Mouse (Mus musculus): ENCODE data around the gene 9430038I01Rik. TPM values are rescaled to one million over a fixed set of nuclear protein-coding genes. Genes with fewer than 3 reads are reported as not detected.

9430038I01Rik gene
- polyA plus RNA-seq, 1 experiment from 2014 or later = 29.4 TPM

- 68% methylated on average over 4 of the region's 4 CpGs for WGBS
- H3K4me1 ChIP-seq (ENCODE audit: control insufficient read depth, insufficient read depth, low read length) = no peaks in the 10 kb centered on the region
- no peak overlapping the region for H3K9ac ChIP-seq (ENCODE audit: low read depth, low read length)
- no peaks in the 10 kb centered on the region for H3K27me3 ChIP-seq (ENCODE audit: control insufficient read depth, insufficient read depth, low read length)
- H3K36me3 ChIP-seq (ENCODE audit: control insufficient read depth, insufficient read depth, low read length) = no peaks in the 10 kb centered on the region
- H3K27ac ChIP-seq (ENCODE audit: low read depth, low read length) = no peak overlapping the region
- no peak overlapping the region for H3K4me3 ChIP-seq (ENCODE audit: low read length)
- no peak for ATAC-seq (ENCODE audit: low FRiP score, low TSS enrichment)
- no peak overlapping the region for H3K4me2 ChIP-seq (replicated peaks; ENCODE audit: low read depth, low read length)
- H3K9me3 ChIP-seq (ENCODE audit: control insufficient read depth, low read length) = no peaks in the 10 kb centered on the region
Observed at GRCm38 (mm10) chr7:137426693-137427092, 16.1 kb upstream of the 9430038I01Rik start.

- H3K27ac ChIP-seq (ENCODE audit: low read depth, low read length) = no peak overlapping the region
- no peaks in the 10 kb centered on the region for H3K4me1 ChIP-seq (ENCODE audit: control insufficient read depth, insufficient read depth, low read length)
- no peaks in the 10 kb centered on the region for H3K36me3 ChIP-seq (ENCODE audit: control insufficient read depth, insufficient read depth, low read length)
- no peak overlapping the region for H3K4me2 ChIP-seq (replicated peaks; ENCODE audit: low read depth, low read length)
- H3K4me3 ChIP-seq (ENCODE audit: low read length) = no peak overlapping the region
- no peaks in the 10 kb centered on the region for H3K27me3 ChIP-seq (ENCODE audit: control insufficient read depth, insufficient read depth, low read length)
- no peaks in the 10 kb centered on the region for H3K9me3 ChIP-seq (ENCODE audit: control insufficient read depth, low read length)
- no peak for ATAC-seq (ENCODE audit: low FRiP score, low TSS enrichment)
- H3K9ac ChIP-seq (ENCODE audit: low read depth, low read length) = no peak overlapping the region
- WGBS = 93% methylated on average over 4 of the region's 4 CpGs
Observed at GRCm38 (mm10) chr7:137421236-137421635, 10.7 kb upstream of the 9430038I01Rik start.

- Histone ChIP-seq H3K27me3 (ENCODE audit: control insufficient read depth, insufficient read depth, low read length) (no peaks in the 10 kb centered on the region), H3K36me3 (ENCODE audit: control insufficient read depth, insufficient read depth, low read length) (no peaks in the 10 kb centered on the region), H3K4me1 (ENCODE audit: control insufficient read depth, insufficient read depth, low read length) (no peaks in the 10 kb centered on the region), H3K4me2 (replicated peaks; ENCODE audit: low read depth, low read length) (no peak overlapping the region), H3K9ac (ENCODE audit: low read depth, low read length) (no peak overlapping the region), H3K4me3 (ENCODE audit: low read length) (no peak overlapping the region), H3K27ac (ENCODE audit: low read depth, low read length) (no peak overlapping the region), H3K9me3 (ENCODE audit: control insufficient read depth, low read length) (no peaks in the 10 kb centered on the region)
- WGBS = 97% methylated on average over 2 of the region's 2 CpGs
- ATAC-seq (ENCODE audit: low FRiP score, low TSS enrichment) = no peak
Observed at GRCm38 (mm10) chr7:137420550-137420949, 10.0 kb upstream of the 9430038I01Rik start.

- Histone ChIP-seq H3K4me1 (ENCODE audit: control insufficient read depth, insufficient read depth, low read length) (no peaks in the 10 kb centered on the region), H3K9ac (ENCODE audit: low read depth, low read length) (no peak overlapping the region), H3K27me3 (ENCODE audit: control insufficient read depth, insufficient read depth, low read length) (no peaks in the 10 kb centered on the region), H3K27ac (ENCODE audit: low read depth, low read length) (no peak overlapping the region), H3K4me3 (ENCODE audit: low read length) (no peak overlapping the region), H3K36me3 (ENCODE audit: control insufficient read depth, insufficient read depth, low read length) (no peaks in the 10 kb centered on the region), H3K9me3 (ENCODE audit: control insufficient read depth, low read length) (no peaks in the 10 kb centered on the region), H3K4me2 (replicated peaks; ENCODE audit: low read depth, low read length) (no peak overlapping the region)
- 81% methylated on average over 7 of the region's 8 CpGs for WGBS
- no peak for ATAC-seq (ENCODE audit: low FRiP score, low TSS enrichment)
Observed at GRCm38 (mm10) chr7:137414710-137415109, 4.1 kb upstream of the 9430038I01Rik start.

GRCm38 (mm10) chr7:137407428-137408058, 3.0 kb downstream of the 9430038I01Rik start:
- ATAC-seq (ENCODE audit: low FRiP score, low TSS enrichment) = no peak
- 94% methylated on average over 1 of the region's 1 CpGs for WGBS
- Histone ChIP-seq H3K36me3 (ENCODE audit: control insufficient read depth, insufficient read depth, low read length) (no peaks in the 10 kb centered on the region), H3K9ac (ENCODE audit: low read depth, low read length) (no peak overlapping the region), H3K27me3 (ENCODE audit: control insufficient read depth, insufficient read depth, low read length) (no peaks in the 10 kb centered on the region), H3K27ac (ENCODE audit: low read depth, low read length) (no peak overlapping the region), H3K4me1 (ENCODE audit: control insufficient read depth, insufficient read depth, low read length) (no peaks in the 10 kb centered on the region), H3K4me3 (ENCODE audit: low read length) (no peak overlapping the region), H3K9me3 (ENCODE audit: control insufficient read depth, low read length) (no peaks in the 10 kb centered on the region), H3K4me2 (replicated peaks; ENCODE audit: low read depth, low read length) (no peak overlapping the region)

- no peak for ATAC-seq (ENCODE audit: low FRiP score, low TSS enrichment)
- Histone ChIP-seq H3K36me3 (ENCODE audit: control insufficient read depth, insufficient read depth, low read length) (no peaks in the 10 kb centered on the region), H3K4me2 (replicated peaks; ENCODE audit: low read depth, low read length) (no peak overlapping the region)
Observed at GRCm38 (mm10) chr7:137404146-137404545, 6.4 kb downstream of the 9430038I01Rik start.

GRCm38 (mm10) chr7:137398973-137399372, 11.6 kb downstream of the 9430038I01Rik start:
- 88% methylated on average over 4 of the region's 4 CpGs for WGBS
- Histone ChIP-seq H3K4me1 (ENCODE audit: control insufficient read depth, insufficient read depth, low read length) (no peaks in the 10 kb centered on the region), H3K9ac (ENCODE audit: low read depth, low read length) (no peak overlapping the region)

More at GRCm38 (mm10) chr7:137404146-137404545, 6.4 kb downstream of the 9430038I01Rik start:
- H3K9me3 ChIP-seq (ENCODE audit: control insufficient read depth, low read length) = peaks cover 4% of the 10 kb centered on the region; the same call in 1 of the 2 replicates
- no peak overlapping the region for H3K27ac ChIP-seq (ENCODE audit: low read depth, low read length)
- H3K4me1 ChIP-seq (ENCODE audit: control insufficient read depth, insufficient read depth, low read length) = no peaks in the 10 kb centered on the region
- WGBS = 72% methylated on average over 2 of the region's 2 CpGs
- H3K4me3 ChIP-seq (ENCODE audit: low read length) = no peak overlapping the region
- no peak overlapping the region for H3K9ac ChIP-seq (ENCODE audit: low read depth, low read length)
- no peaks in the 10 kb centered on the region for H3K27me3 ChIP-seq (ENCODE audit: control insufficient read depth, insufficient read depth, low read length)

GRCm38 (mm10) chr7:137397361-137397910, 13.1 kb downstream of the 9430038I01Rik start:
- 99% methylated on average over 8 of the region's 8 CpGs for WGBS
- no peak for ATAC-seq (ENCODE audit: low FRiP score, low TSS enrichment)
- Histone ChIP-seq H3K4me1 (ENCODE audit: control insufficient read depth, insufficient read depth, low read length) (no peaks in the 10 kb centered on the region), H3K4me2 (replicated peaks; ENCODE audit: low read depth, low read length) (no peak overlapping the region), H3K9ac (ENCODE audit: low read depth, low read length) (no peak overlapping the region), H3K27ac (ENCODE audit: low read depth, low read length) (no peak overlapping the region), H3K9me3 (ENCODE audit: control insufficient read depth, low read length) (peaks cover 4% of the 10 kb centered on the region; the same call in 1 of the 2 replicates), H3K4me3 (ENCODE audit: low read length) (no peak overlapping the region), H3K27me3 (ENCODE audit: control insufficient read depth, insufficient read depth, low read length) (no peaks in the 10 kb centered on the region), H3K36me3 (ENCODE audit: control insufficient read depth, insufficient read depth, low read length) (no peaks in the 10 kb centered on the region)

More at GRCm38 (mm10) chr7:137398973-137399372, 11.6 kb downstream of the 9430038I01Rik start:
- no peaks in the 10 kb centered on the region for H3K27me3 ChIP-seq (ENCODE audit: control insufficient read depth, insufficient read depth, low read length)
- no peak for ATAC-seq (ENCODE audit: low FRiP score, low TSS enrichment)
- no peak overlapping the region for H3K27ac ChIP-seq (ENCODE audit: low read depth, low read length)
- peaks cover 4% of the 10 kb centered on the region; the same call in 1 of the 2 replicates for H3K9me3 ChIP-seq (ENCODE audit: control insufficient read depth, low read length)
- H3K36me3 ChIP-seq (ENCODE audit: control insufficient read depth, insufficient read depth, low read length) = no peaks in the 10 kb centered on the region
- H3K4me2 ChIP-seq (replicated peaks; ENCODE audit: low read depth, low read length) = no peak overlapping the region
- no peak overlapping the region for H3K4me3 ChIP-seq (ENCODE audit: low read length)

- Histone ChIP-seq H3K27ac (ENCODE audit: low read depth, low read length) (no peak overlapping the region), H3K27me3 (ENCODE audit: control insufficient read depth, insufficient read depth, low read length) (no peaks in the 10 kb centered on the region), H3K4me3 (ENCODE audit: low read length) (no peak overlapping the region), H3K4me2 (replicated peaks; ENCODE audit: low read depth, low read length) (no peak overlapping the region), H3K36me3 (ENCODE audit: control insufficient read depth, insufficient read depth, low read length) (no peaks in the 10 kb centered on the region), H3K4me1 (ENCODE audit: control insufficient read depth, insufficient read depth, low read length) (no peaks in the 10 kb centered on the region), H3K9me3 (ENCODE audit: control insufficient read depth, low read length) (no peaks in the 10 kb centered on the region), H3K9ac (ENCODE audit: low read depth, low read length) (no peak overlapping the region)
- ATAC-seq (ENCODE audit: low FRiP score, low TSS enrichment) = no peak
- WGBS = 80% methylated on average over 4 of the region's 4 CpGs
Observed at GRCm38 (mm10) chr7:137395421-137395820, 15.1 kb downstream of the 9430038I01Rik start.
